Comparison of ENCODE assay signal across 14 mouse cellular contexts in the genomic region with DNA sequence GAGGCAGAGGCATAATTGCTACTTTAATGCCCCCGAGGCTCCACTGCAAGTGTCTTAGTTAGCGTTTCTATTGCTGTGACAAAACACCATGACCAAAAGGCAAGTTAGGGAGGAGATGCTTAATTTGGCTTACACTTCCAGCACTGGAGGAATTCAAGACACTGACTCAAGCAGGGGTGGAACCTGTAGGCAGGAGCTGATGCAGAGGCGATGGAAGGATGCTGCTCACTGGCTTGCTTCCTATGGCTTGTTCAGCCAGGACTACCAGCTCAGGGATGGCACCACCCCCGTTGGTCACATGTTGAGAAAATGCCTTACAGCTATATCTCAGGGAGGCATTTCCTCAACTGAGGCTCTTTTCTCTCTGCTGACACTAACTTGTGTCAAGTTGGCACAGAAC. TPM values are rescaled to one million over a fixed set of nuclear protein-coding genes. Genes with fewer than 3 reads are reported as not detected.
DNase-seq lines count a peak whose midpoint lies in the region; ATAC-seq lines count a peak whose summit lies in the region.
"Had no signal": no experiment of that assay in that cellular context is flagged by ENCODE, and none has a peak within 500 bp of the region (broad histone marks: within the 10 kb centered on the region; RNA-seq: fewer than 3 reads in every experiment).

No protein-coding gene starts in this region.

- WGBS in neural tube, embryonic 13.5 days = 63% methylated on average over 4 of the region's 4 CpGs
- WGBS in forebrain, embryonic 12.5 days = 52% methylated on average over 4 of the region's 4 CpGs
- 58% methylated on average over 4 of the region's 4 CpGs for WGBS in midbrain, embryonic 13.5 days

- H3K4me3 ChIP-seq in neural tube, embryonic 13.5 days = no peak overlapping the region
- no peak overlapping the region for H3K4me3 ChIP-seq in forebrain, embryonic 12.5 days (replicated peaks)
- no peak overlapping the region for H3K4me3 ChIP-seq in midbrain, embryonic 13.5 days (replicated peaks)
- H3K4me3 ChIP-seq: liver, embryonic 15.5 days had no signal

- H3K4me2 ChIP-seq in neural tube, embryonic 13.5 days = no peak overlapping the region
- H3K4me2 ChIP-seq in forebrain, embryonic 12.5 days = 0 out of 2 replicates have a peak overlapping the region, but pooled peaks have one; percentile 31
- no peak overlapping the region for H3K4me2 ChIP-seq in midbrain, embryonic 13.5 days (replicated peaks)
- H3K4me2 ChIP-seq: liver, embryonic 15.5 days had no signal

- peak overlapping the region; percentile 81 for H3K27ac ChIP-seq in neural tube, embryonic 13.5 days (replicated peaks)
- peak overlapping the region; percentile 83 for H3K27ac ChIP-seq in forebrain, embryonic 12.5 days
- peak overlapping the region; percentile 44; the same call in 1 of the 2 replicates for H3K27ac ChIP-seq in midbrain, embryonic 13.5 days
- H3K27ac ChIP-seq: liver, embryonic 15.5 days had no signal

- no peak overlapping the region for H3K9ac ChIP-seq in neural tube, embryonic 13.5 days
- H3K9ac ChIP-seq in forebrain, embryonic 12.5 days = no peak overlapping the region
- no peak overlapping the region for H3K9ac ChIP-seq in midbrain, embryonic 13.5 days (replicated peaks)
- H3K9ac ChIP-seq: liver, embryonic 15.5 days had no signal

- no peak for ATAC-seq in neural tube, embryonic 13.5 days (ENCODE audit: low read depth)
- no peak for ATAC-seq in forebrain, embryonic 12.5 days (ENCODE audit: low FRiP score)
- ATAC-seq in midbrain, embryonic 13.5 days = no peak

- peaks cover 21% of the 10 kb centered on the region for H3K4me1 ChIP-seq in neural tube, embryonic 13.5 days (replicated peaks)
- peaks cover 20% of the 10 kb centered on the region for H3K4me1 ChIP-seq in forebrain, embryonic 12.5 days
- peaks cover 16% of the 10 kb centered on the region for H3K4me1 ChIP-seq in midbrain, embryonic 13.5 days (replicated peaks)
- H3K4me1 ChIP-seq: liver, embryonic 15.5 days had no signal

- DNase-seq in neural tube, embryonic 10.5 days (ENCODE audit: extremely low spot score, low spot score) = no peak
- DNase-seq in thymus, postnatal 36 days = no peak
- no peak for DNase-seq in embryo, embryonic 9.5 days (ENCODE audit: extremely low spot score)
- DNase-seq in kidney, postnatal 14 days = no peak
- DNase-seq: cerebellum, postnatal 25 days; gastrocnemius, postnatal 36 days; heart, postnatal 10 days; kidney, adult 9 months; layer of hippocampus, postnatal 36 days; thymus, postnatal 14 days had no signal

- H3K27me3 ChIP-seq in neural tube, embryonic 13.5 days = no peaks in the 10 kb centered on the region
- no peaks in the 10 kb centered on the region for H3K27me3 ChIP-seq in forebrain, embryonic 12.5 days
- H3K27me3 ChIP-seq in midbrain, embryonic 13.5 days = no peaks in the 10 kb centered on the region
- H3K27me3 ChIP-seq: liver, embryonic 15.5 days had no signal

- H3K9me3 ChIP-seq in neural tube, embryonic 13.5 days = no peaks in the 10 kb centered on the region
- no peaks in the 10 kb centered on the region for H3K9me3 ChIP-seq in forebrain, embryonic 12.5 days
- H3K9me3 ChIP-seq in midbrain, embryonic 13.5 days = no peaks in the 10 kb centered on the region
- H3K9me3 ChIP-seq: liver, embryonic 15.5 days had no signal

- no peaks in the 10 kb centered on the region for H3K36me3 ChIP-seq in neural tube, embryonic 13.5 days
- H3K36me3 ChIP-seq in forebrain, embryonic 12.5 days (replicated peaks) = no peaks in the 10 kb centered on the region
- no peaks in the 10 kb centered on the region for H3K36me3 ChIP-seq in midbrain, embryonic 13.5 days
- H3K36me3 ChIP-seq: liver, embryonic 15.5 days had no signal

RNA-seq across cellular contexts. Expression of a gene that starts 8.6 kb away (rescaled TPM):
- polyA plus RNA-seq in neural tube, embryonic 13.5 days (2015; fragmentation: Nextera tagmentation; extraction: Ambion mirVana) = 149 and 166 TPM in 2 replicates
- polyA plus RNA-seq in forebrain, embryonic 12.5 days (2016; fragmentation: Nextera tagmentation; extraction: Ambion mirVana) = 129 and 138 TPM in 2 replicates
- polyA plus RNA-seq in midbrain, embryonic 13.5 days (2015; fragmentation: Nextera tagmentation; extraction: Ambion mirVana) = 169 and 170 TPM in 2 replicates

RNA-seq across cellular contexts. Expression of a gene that starts 37.8 kb away (rescaled TPM):
- 1.8 and 2.1 TPM in 2 replicates for polyA plus RNA-seq in neural tube, embryonic 13.5 days (2015; fragmentation: Nextera tagmentation; extraction: Ambion mirVana)
- polyA plus RNA-seq in forebrain, embryonic 12.5 days (2016; fragmentation: Nextera tagmentation; extraction: Ambion mirVana) = 0.43 and 1.4 TPM in 2 replicates
- polyA plus RNA-seq in midbrain, embryonic 13.5 days (2015; fragmentation: Nextera tagmentation; extraction: Ambion mirVana) = 1.9 and 2.7 TPM in 2 replicates
- polyA plus RNA-seq: liver, embryonic 15.5 days had no signal
